Mouse (Mus musculus): ENCODE results near the gene Pxylp1.

DNA sequence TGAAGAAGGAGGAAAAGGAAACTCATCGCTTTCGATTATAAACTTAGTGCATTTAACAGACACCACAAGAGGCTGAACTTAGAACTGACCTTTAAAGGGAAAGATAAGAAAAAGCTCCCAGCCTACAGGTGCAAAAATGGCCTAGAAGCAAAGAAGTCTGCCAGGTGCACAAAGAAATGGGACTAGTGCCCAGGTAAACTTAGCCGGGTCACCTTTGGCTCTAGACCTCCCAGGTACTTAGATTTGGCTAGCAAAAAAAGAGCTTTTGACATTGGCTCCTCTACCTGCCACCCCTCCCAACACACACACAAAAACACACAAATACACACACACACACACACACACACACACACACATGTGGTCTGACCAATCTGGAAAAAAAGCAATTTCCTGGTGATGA is 95.2 kb downstream of the Pxylp1 start:
- no peak for TF ChIP-seq CTCF (IDR thresholded peaks at IDR 0.05)
- TF ChIP-seq EP300 (IDR thresholded peaks at IDR 0.05) = no peak
